Mouse (Mus musculus) myocyte (in vitro differentiated cells): ENCODE data around the gene Gm20388. TPM values are rescaled to one million over a fixed set of nuclear protein-coding genes. Genes with fewer than 3 reads are reported as not detected.
A peak's percentile ranks its signal among the peaks of the same experiment; 100 is the strongest.

Source experiments
- H3K27me3 ChIP-seq: one replicate; pipeline ENCODE4 v1.6.1; 2011; ENCODE audit not compliant: control insufficient read depth, insufficient read depth, insufficient read length
- H3K36me3 ChIP-seq: one replicate; pipeline ENCODE4 v1.6.1; 2011; ENCODE audit not compliant: control insufficient read depth, insufficient read depth
- H3K4me2 ChIP-seq: one replicate; pipeline ENCODE4 v1.6.1; 2011; ENCODE audit warnings: low read depth, control low read depth
- H3K4me3 ChIP-seq: one replicate; pipeline ENCODE4 v1.5.1; 2011; ENCODE audit warnings: mild to moderate bottlenecking, control low read depth, moderate library complexity
- H3K79me2 ChIP-seq: one replicate; pipeline ENCODE4 v1.6.1; 2011; ENCODE audit not compliant: control insufficient read depth, insufficient read depth
- H3ac ChIP-seq: one replicate; pipeline ENCODE4 v1.6.1; 2011; ENCODE audit not compliant: control insufficient read depth, insufficient read length
- CEBPB ChIP-seq: IDR thresholded peaks from 2 replicates; pipeline ENCODE4 v1.6.1; 2011; ENCODE audit warnings: mild to moderate bottlenecking, moderate library complexity; ENCODE audit not compliant: poor library complexity, insufficient read depth, severe bottlenecking
- E2F4 ChIP-seq: IDR thresholded peaks from one replicate; pipeline ENCODE4 v1.6.1; 2011; ENCODE audit warnings: mild to moderate bottlenecking, control low read depth, moderate library complexity; ENCODE audit not compliant: insufficient read depth
- MAX ChIP-seq: IDR thresholded peaks from one replicate; pipeline ENCODE4 v1.6.1; 2011; ENCODE audit warnings: low read depth, mild to moderate bottlenecking, control low read depth
- MYOD1 ChIP-seq, 3 experiments: IDR thresholded peaks; one replicate each; pipeline ENCODE4 v1.6.1; 2011; ENCODE audit warnings: control low read depth in 2 of 3, low read depth in 2 of 3, mild to moderate bottlenecking in 2 of 3, moderate library complexity in 1 of 3; ENCODE audit not compliant: insufficient read length in 2 of 3, control insufficient read depth in 1 of 3
- MYOG ChIP-seq, 3 experiments: IDR thresholded peaks; one replicate each; pipeline ENCODE4 v1.6.1; 2011; ENCODE audit warnings: control low read depth in 2 of 3, low read depth in 2 of 3, mild to moderate bottlenecking in 2 of 3; ENCODE audit not compliant: insufficient read length in 2 of 3, control insufficient read depth in 1 of 3, insufficient read depth in 1 of 3
- POLR2A ChIP-seq: IDR thresholded peaks from one replicate; pipeline ENCODE4 v1.6.1; 2011; ENCODE audit warnings: low read depth, mild to moderate bottlenecking, control low read depth, moderate library complexity; ENCODE audit not compliant: insufficient read length
- POLR2AphosphoS2 ChIP-seq: IDR thresholded peaks from one replicate; pipeline ENCODE4 v1.6.1; 2011; ENCODE audit warnings: low read depth, control low read depth; ENCODE audit not compliant: insufficient read length
- REST ChIP-seq: IDR thresholded peaks from one replicate; pipeline ENCODE4 v1.6.1; 2011; ENCODE audit warnings: mild to moderate bottlenecking, control low read depth, moderate library complexity; ENCODE audit not compliant: insufficient read depth, insufficient read length
- SRF ChIP-seq: IDR thresholded peaks from one replicate; pipeline ENCODE4 v1.6.1; 2011; ENCODE audit warnings: low read depth; ENCODE audit not compliant: control insufficient read depth, insufficient read length
- TCF12 ChIP-seq: IDR thresholded peaks from one replicate; pipeline ENCODE4 v1.6.1; 2011; ENCODE audit warnings: mild to moderate bottlenecking, control low read depth; ENCODE audit not compliant: poor library complexity, insufficient read depth, severe bottlenecking
- TCF3 ChIP-seq: IDR thresholded peaks from one replicate; pipeline ENCODE4 v1.6.1; 2011; ENCODE audit warnings: low read depth, control low read depth; ENCODE audit not compliant: insufficient read length
- USF1 ChIP-seq: IDR thresholded peaks from one replicate; pipeline ENCODE4 v1.6.1; 2011; ENCODE audit warnings: low read depth, mild to moderate bottlenecking, control low read depth, moderate library complexity
- polyA plus RNA-seq: library from polyadenylated mRNA; unstranded; fragments of >200 nt; fragmentation: generic; extraction: Trizol; gene quantifications from one replicate; pipeline ENCODE4 v1.2.1, GENCODE M21; 2012; ENCODE audit warnings: missing spikeins

Gene Gm20388
- polyA plus RNA-seq, 1 experiment, result 15.3 TPM

DNA sequence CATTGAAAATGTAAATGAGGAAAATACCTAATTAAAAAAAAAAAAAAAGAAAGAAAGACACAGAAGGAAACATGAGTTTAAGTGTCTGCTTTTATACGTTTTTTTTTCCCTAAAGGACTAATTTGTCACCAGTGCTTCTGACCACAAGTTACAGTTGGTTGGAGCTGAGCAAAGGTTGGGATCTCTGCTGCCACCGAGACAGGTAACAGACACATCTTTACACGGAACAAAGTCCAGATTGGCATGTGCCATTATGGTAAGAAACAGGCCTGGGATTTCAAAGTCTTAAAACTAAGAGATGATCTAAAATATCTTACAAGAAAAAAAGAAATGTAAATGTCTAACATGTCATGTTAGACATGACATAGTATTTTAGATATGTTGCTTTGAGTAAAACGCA, 3136.1 kb downstream of the Gm20388 start:
- H3K79me2 ChIP-seq, result peaks cover 10% of the 10 kb centered on the region
- no peak overlapping the region for H3K4me2 ChIP-seq
- H3ac ChIP-seq, result no peak overlapping the region
- no peaks in the 10 kb centered on the region for H3K36me3 ChIP-seq
- no peak for TF ChIP-seq MAX
- no peak for TF ChIP-seq CEBPB
- TF ChIP-seq POLR2A, result no peak
- no peak for TF ChIP-seq MYOD1 (IDR thresholded peaks at IDR 0.05; ENCODE audit: control insufficient read depth in 1 of 3, insufficient read length in 2 of 3, low read depth in 2 of 3)
- no peak for TF ChIP-seq REST
- no peak for TF ChIP-seq USF1
- no peak for TF ChIP-seq MYOG (IDR thresholded peaks at IDR 0.05; ENCODE audit: control insufficient read depth in 1 of 3, insufficient read depth in 1 of 3, insufficient read length in 2 of 3, low read depth in 2 of 3)
- TF ChIP-seq POLR2AphosphoS2, result no peak
- no peak for TF ChIP-seq E2F4
- no peak for TF ChIP-seq TCF3
- no peak for TF ChIP-seq SRF
- no peak for TF ChIP-seq TCF12
- H3K27me3 ChIP-seq, result no peaks in the 10 kb centered on the region
- no peak overlapping the region for H3K4me3 ChIP-seq

DNA sequence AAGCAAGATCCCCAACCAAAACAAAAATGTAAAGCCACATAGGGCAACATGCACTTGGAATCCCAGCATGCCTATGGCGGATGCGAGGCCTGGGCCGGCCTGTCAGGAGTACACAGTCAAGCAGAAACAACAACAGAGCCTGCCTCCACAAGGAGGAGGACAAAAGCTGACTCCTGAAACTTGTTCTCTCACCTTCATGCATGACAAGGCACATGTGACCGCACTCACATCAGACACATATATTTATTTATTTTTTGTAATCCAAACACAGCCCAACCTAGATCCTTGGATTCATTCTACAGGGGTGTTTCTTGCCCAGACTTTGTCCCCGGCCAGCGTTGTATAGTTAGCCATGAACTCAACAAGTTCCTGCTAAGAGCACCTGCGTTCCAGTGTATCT, 3137.2 kb downstream of the Gm20388 start:
- TF ChIP-seq MAX (no peak), TCF12 (no peak), SRF (no peak), REST (no peak), CEBPB (no peak), USF1 (no peak), TCF3 (no peak), E2F4 (no peak), MYOD1 (IDR thresholded peaks at IDR 0.05; ENCODE audit: control insufficient read depth in 1 of 3, insufficient read length in 2 of 3, low read depth in 2 of 3) (no peak), POLR2AphosphoS2 (no peak), MYOG (IDR thresholded peaks at IDR 0.05; ENCODE audit: control insufficient read depth in 1 of 3, insufficient read depth in 1 of 3, insufficient read length in 2 of 3, low read depth in 2 of 3) (no peak), POLR2A (no peak)
- Histone ChIP-seq H3K27me3 (no peaks in the 10 kb centered on the region), H3K4me2 (no peak overlapping the region), H3K4me3 (no peak overlapping the region), H3K36me3 (no peaks in the 10 kb centered on the region), H3ac (no peak overlapping the region), H3K79me2 (peaks cover 10% of the 10 kb centered on the region)

DNA sequence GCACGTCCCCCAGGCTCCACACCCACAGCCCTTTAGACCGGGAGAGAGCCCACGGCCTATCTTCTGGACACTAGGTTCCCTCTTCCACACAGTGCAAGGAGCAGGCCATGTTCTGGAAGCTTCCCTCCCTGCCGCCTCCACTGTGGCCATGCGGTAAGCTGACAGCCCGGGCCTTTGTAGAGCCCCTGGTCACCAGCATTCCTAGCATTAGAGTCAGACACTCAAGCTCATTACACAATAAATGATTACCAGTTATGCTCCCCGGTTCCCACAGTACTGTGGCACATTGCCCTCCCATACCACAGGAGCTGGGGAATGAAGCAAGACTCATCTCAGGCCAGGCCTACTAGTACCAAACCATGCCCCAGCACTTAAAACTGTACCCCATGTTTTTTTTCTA, 3137.8 kb downstream of the Gm20388 start:
- TF ChIP-seq CEBPB (peak; percentile 46; the same call in 1 of the 2 replicates), MYOD1 (IDR thresholded peaks at IDR 0.05; ENCODE audit: control insufficient read depth in 1 of 3, insufficient read length in 2 of 3, low read depth in 2 of 3) (no peak), MYOG (IDR thresholded peaks at IDR 0.05; ENCODE audit: control insufficient read depth in 1 of 3, insufficient read depth in 1 of 3, insufficient read length in 2 of 3, low read depth in 2 of 3) (no peak), REST (no peak), POLR2A (no peak), TCF12 (no peak), E2F4 (no peak)
- Histone ChIP-seq H3K4me2 (no peak overlapping the region), H3K36me3 (no peaks in the 10 kb centered on the region), H3K4me3 (no peak overlapping the region), H3K27me3 (no peaks in the 10 kb centered on the region), H3ac (no peak overlapping the region), H3K79me2 (peaks cover 10% of the 10 kb centered on the region)

DNA sequence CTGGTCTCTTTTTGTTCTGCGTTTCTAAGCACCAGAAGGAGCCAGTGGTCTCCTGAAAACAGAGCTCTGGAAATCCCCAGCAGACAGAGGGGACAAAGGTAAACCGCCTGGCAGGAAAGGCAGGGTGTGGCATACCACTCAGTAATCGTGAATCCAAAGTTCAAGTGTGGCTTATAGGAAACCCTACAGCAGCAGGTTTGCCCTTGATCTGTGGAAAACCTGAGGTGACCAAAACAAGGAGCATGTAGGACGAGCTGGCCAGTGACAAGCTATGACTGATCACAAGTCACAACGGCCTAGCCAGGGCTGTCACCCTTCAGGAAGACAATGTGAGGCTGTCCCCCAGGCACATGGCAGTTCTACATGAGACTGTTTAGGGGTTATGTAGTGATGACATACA, 3140.8 kb downstream of the Gm20388 start:
- Histone ChIP-seq H3K4me2 (no peak overlapping the region), H3K79me2 (no peaks in the 10 kb centered on the region), H3K27me3 (no peaks in the 10 kb centered on the region), H3K4me3 (no peak overlapping the region), H3ac (no peak overlapping the region), H3K36me3 (no peaks in the 10 kb centered on the region)
- TF ChIP-seq MAX (no peak), CEBPB (no peak), SRF (no peak)

DNA sequence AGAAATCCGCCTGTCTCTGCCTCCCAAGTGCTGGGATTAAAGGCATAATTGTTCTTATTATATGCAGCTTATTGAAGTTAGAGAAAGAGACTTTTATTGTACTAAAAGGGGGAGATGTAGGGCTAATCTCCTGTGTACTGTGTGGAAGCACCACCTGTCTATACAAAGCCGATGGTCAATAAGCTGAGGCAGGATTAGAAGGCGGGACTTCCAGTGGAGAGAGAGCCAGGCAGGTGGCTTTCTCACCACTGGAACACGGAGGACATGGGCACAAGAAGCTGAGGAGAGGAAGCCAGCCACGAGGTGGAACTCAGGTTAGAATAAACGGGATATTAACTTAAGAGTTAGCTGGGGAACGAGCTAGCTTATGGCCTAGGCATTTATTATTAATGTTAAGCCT, 3152.1 kb downstream of the Gm20388 start, which contains the start of gene Spg7:
TSS of gene Spg7 (plus strand) at position 222 of the 400 bp plus-strand sequence.
- no peaks in the 10 kb centered on the region for H3K27me3 ChIP-seq
- no peak within 1 kb of the TSS for H3K4me2 ChIP-seq
- no peak within 1 kb of the TSS for H3ac ChIP-seq
- H3K36me3 ChIP-seq, result no peaks in the 10 kb centered on the region
- no peak within 1 kb of the TSS for H3K4me3 ChIP-seq
- peaks cover 21% of the 10 kb centered on the region for H3K79me2 ChIP-seq
- TF ChIP-seq SRF (no peak), MAX (no peak), E2F4 (no peak), TCF3 (no peak), MYOG (IDR thresholded peaks at IDR 0.05; ENCODE audit: control insufficient read depth in 1 of 3, insufficient read depth in 1 of 3, insufficient read length in 2 of 3, low read depth in 2 of 3) (no peak), POLR2AphosphoS2 (no peak), MYOD1 (IDR thresholded peaks at IDR 0.05; ENCODE audit: control insufficient read depth in 1 of 3, insufficient read length in 2 of 3, low read depth in 2 of 3) (no peak), REST (no peak), POLR2A (no peak), TCF12 (no peak), USF1 (no peak), CEBPB (no peak)
